Mouse (Mus musculus) liver, postnatal 0 days (tissue): Measurements from ENCODE around the gene Ehd2.

Experiments used
- CTCF ChIP-seq: sonication (generic); IDR thresholded peaks from 2 replicates; pipeline ENCODE4 v1.5.1; 2016; ENCODE audit warnings: antibody characterized with exemption, low read depth
- EP300 ChIP-seq: IDR thresholded peaks from 2 replicates; pipeline ENCODE4 v1.6.1; 2016; ENCODE audit warnings: antibody characterized with exemption, low read depth, mild to moderate bottlenecking

DNA sequence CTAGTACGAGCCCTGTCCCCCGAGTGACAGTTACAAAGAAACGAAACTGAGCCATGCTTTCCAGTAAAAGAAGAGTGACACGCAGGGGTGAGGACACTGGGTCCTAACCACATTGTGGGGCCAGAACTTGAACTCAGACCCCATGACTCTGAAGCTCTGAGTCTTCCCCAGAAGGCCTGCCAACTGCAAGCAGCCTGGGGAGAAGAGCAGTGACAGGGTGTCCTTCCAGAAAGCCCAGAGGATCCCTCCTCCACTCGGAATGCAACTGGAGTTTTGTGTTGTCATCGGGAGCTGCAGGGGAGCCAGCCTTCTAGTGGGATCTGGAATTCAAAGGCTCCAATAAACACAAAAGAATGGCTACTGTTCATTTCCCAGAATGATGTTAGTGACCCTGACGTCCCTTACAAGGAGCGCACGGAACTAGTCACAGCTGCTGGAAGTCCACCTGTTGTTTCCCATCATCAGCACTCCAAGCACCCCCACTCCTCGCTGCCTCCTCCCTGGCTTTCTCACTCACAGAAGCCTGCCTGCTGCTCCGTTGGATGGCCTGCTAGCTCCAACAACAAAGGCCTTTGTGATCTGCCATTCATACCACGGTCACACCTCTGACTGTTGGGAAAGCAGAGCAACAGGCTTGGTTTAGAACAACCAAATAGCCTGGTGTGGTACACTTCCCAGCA is 37.0 kb upstream of the Ehd2 start:
- no peak for TF ChIP-seq EP300
- no peak for TF ChIP-seq CTCF
